Mouse (Mus musculus): Measurements from ENCODE around the gene Slc25a31. TPM values are rescaled to one million over a fixed set of nuclear protein-coding genes. Genes with fewer than 3 reads are reported as not detected.

Slc25a31 gene
- polyA plus RNA-seq, 1 experiment from 2014 or later: 0.25 TPM

GRCm38 (mm10) chr3:40685855-40686515, 22.7 kb upstream of the Slc25a31 start:
- Histone ChIP-seq H3K4me3 (no peak overlapping the region), H3K9me3 (no peaks in the 10 kb centered on the region), H3K36me3 (0 out of 2 replicates have a peak, but pooled peaks cover 3% of the 10 kb centered on the region), H3K27ac (no peak overlapping the region), H3K9ac (no peak overlapping the region), H3K4me2 (no peak overlapping the region), H3K27me3 (no peaks in the 10 kb centered on the region), H3K4me1 (peaks cover 13% of the 10 kb centered on the region)
- WGBS: 9% methylated on average over 3 of the region's 3 CpGs
- no peak for ATAC-seq (ENCODE audit: insufficient number of reproducible peaks, insufficient read depth, low FRiP score, low TSS enrichment, low read depth)

GRCm38 (mm10) chr3:40686836-40687235, 21.8 kb upstream of the Slc25a31 start:
- Histone ChIP-seq H3K27me3 (no peaks in the 10 kb centered on the region), H3K4me1 (peaks cover 13% of the 10 kb centered on the region), H3K4me2 (no peak overlapping the region), H3K9ac (no peak overlapping the region), H3K9me3 (no peaks in the 10 kb centered on the region), H3K36me3 (0 out of 2 replicates have a peak, but pooled peaks cover 3% of the 10 kb centered on the region), H3K27ac (no peak overlapping the region), H3K4me3 (no peak overlapping the region)
- 18% methylated on average over 9 of the region's 9 CpGs for WGBS
- no peak for ATAC-seq (ENCODE audit: insufficient number of reproducible peaks, insufficient read depth, low FRiP score, low TSS enrichment, low read depth)

- Histone ChIP-seq H3K27ac (no peak overlapping the region), H3K27me3 (no peaks in the 10 kb centered on the region), H3K9me3 (no peaks in the 10 kb centered on the region), H3K4me1 (peaks cover 13% of the 10 kb centered on the region), H3K4me3 (no peak overlapping the region), H3K9ac (no peak overlapping the region), H3K36me3 (0 out of 2 replicates have a peak, but pooled peaks cover 3% of the 10 kb centered on the region), H3K4me2 (no peak overlapping the region)
- ATAC-seq (ENCODE audit: insufficient number of reproducible peaks, insufficient read depth, low FRiP score, low TSS enrichment, low read depth): no peak
- 53% methylated on average over 3 of the region's 3 CpGs for WGBS
These were observed 21.1 kb upstream of the Slc25a31 start for GRCm38 (mm10) chr3:40687588-40687987.

GRCm38 (mm10) chr3:40691566-40691965, 17.1 kb upstream of the Slc25a31 start:
- Histone ChIP-seq H3K4me3 (no peak overlapping the region), H3K36me3 (peaks cover 10% of the 10 kb centered on the region; the same call in 1 of the 2 replicates), H3K4me2 (no peak overlapping the region), H3K4me1 (peaks cover 4% of the 10 kb centered on the region; the same call in 1 of the 2 replicates), H3K9ac (no peak overlapping the region), H3K27me3 (no peaks in the 10 kb centered on the region), H3K27ac (no peak overlapping the region), H3K9me3 (no peaks in the 10 kb centered on the region)
- WGBS: 85% methylated on average over 6 of the region's 6 CpGs
- ATAC-seq (ENCODE audit: insufficient number of reproducible peaks, insufficient read depth, low FRiP score, low TSS enrichment, low read depth): no peak

- H3K9me3 ChIP-seq: no peaks in the 10 kb centered on the region
- peaks cover 19% of the 10 kb centered on the region for H3K36me3 ChIP-seq
- no peak overlapping the region for H3K4me2 ChIP-seq
- no peaks in the 10 kb centered on the region for H3K27me3 ChIP-seq
- no peak overlapping the region for H3K4me3 ChIP-seq
- no peak overlapping the region for H3K27ac ChIP-seq
- 86% methylated on average over 10 of the region's 10 CpGs for WGBS
- no peaks in the 10 kb centered on the region for H3K4me1 ChIP-seq
- H3K9ac ChIP-seq: no peak overlapping the region
- no peak for ATAC-seq (ENCODE audit: insufficient number of reproducible peaks, insufficient read depth, low FRiP score, low TSS enrichment, low read depth)
These were observed 15.2 kb upstream of the Slc25a31 start for GRCm38 (mm10) chr3:40693435-40693834.

GRCm38 (mm10) chr3:40693960-40694359, 14.7 kb upstream of the Slc25a31 start:
- WGBS: 82% methylated on average over 7 of the region's 7 CpGs
- Histone ChIP-seq H3K4me1 (no peaks in the 10 kb centered on the region), H3K9ac (no peak overlapping the region), H3K27ac (no peak overlapping the region), H3K36me3 (peaks cover 24% of the 10 kb centered on the region), H3K4me3 (no peak overlapping the region), H3K4me2 (no peak overlapping the region), H3K27me3 (no peaks in the 10 kb centered on the region), H3K9me3 (no peaks in the 10 kb centered on the region)
- ATAC-seq (ENCODE audit: insufficient number of reproducible peaks, insufficient read depth, low FRiP score, low TSS enrichment, low read depth): no peak

- Histone ChIP-seq H3K4me1 (no peaks in the 10 kb centered on the region), H3K9ac (no peak overlapping the region), H3K27ac (no peak overlapping the region), H3K27me3 (no peaks in the 10 kb centered on the region), H3K9me3 (no peaks in the 10 kb centered on the region), H3K4me2 (no peak overlapping the region), H3K36me3 (peaks cover 26% of the 10 kb centered on the region), H3K4me3 (no peak overlapping the region)
- no peak for ATAC-seq (ENCODE audit: insufficient number of reproducible peaks, insufficient read depth, low FRiP score, low TSS enrichment, low read depth)
- WGBS: 42% methylated on average over 2 of the region's 2 CpGs
These were observed 14.2 kb upstream of the Slc25a31 start for GRCm38 (mm10) chr3:40694438-40694837.

- Histone ChIP-seq H3K27me3 (no peaks in the 10 kb centered on the region), H3K4me2 (no peak overlapping the region), H3K36me3 (peaks cover 34% of the 10 kb centered on the region), H3K4me1 (no peaks in the 10 kb centered on the region), H3K9ac (no peak overlapping the region), H3K4me3 (no peak overlapping the region), H3K9me3 (no peaks in the 10 kb centered on the region), H3K27ac (no peak overlapping the region)
- whole genome bisulfite sequencing: 100% methylated on average over 2 of the region's 2 CpGs
- no peak for ATAC-seq (ENCODE audit: insufficient number of reproducible peaks, insufficient read depth, low FRiP score, low TSS enrichment, low read depth)
These were observed 13.5 kb upstream of the Slc25a31 start for GRCm38 (mm10) chr3:40695162-40695561.

GRCm38 (mm10) chr3:40698834-40699233, 9.8 kb upstream of the Slc25a31 start:
- no peak overlapping the region for H3K27ac ChIP-seq

GRCm38 (mm10) chr3:40704816-40705430, 3.7 kb upstream of the Slc25a31 start:
- Histone ChIP-seq H3K27ac (no peak overlapping the region), H3K4me3 (no peak overlapping the region), H3K27me3 (no peaks in the 10 kb centered on the region), H3K4me1 (no peaks in the 10 kb centered on the region), H3K36me3 (0 out of 2 replicates have a peak, but pooled peaks cover 2% of the 10 kb centered on the region), H3K9me3 (peaks cover 5% of the 10 kb centered on the region; the same call in 1 of the 2 replicates), H3K4me2 (no peak overlapping the region), H3K9ac (no peak overlapping the region)
- WGBS: 84% methylated on average over 5 of the region's 5 CpGs
- ATAC-seq (ENCODE audit: insufficient number of reproducible peaks, insufficient read depth, low FRiP score, low TSS enrichment, low read depth): no peak

More at GRCm38 (mm10) chr3:40698834-40699233, 9.8 kb upstream of the Slc25a31 start:
- H3K4me2 ChIP-seq: no peak overlapping the region
- no peaks in the 10 kb centered on the region for H3K27me3 ChIP-seq
- H3K9me3 ChIP-seq: no peaks in the 10 kb centered on the region
- H3K9ac ChIP-seq: no peak overlapping the region
- H3K4me3 ChIP-seq: no peak overlapping the region
- H3K4me1 ChIP-seq: no peaks in the 10 kb centered on the region
- no peak for ATAC-seq (ENCODE audit: insufficient number of reproducible peaks, insufficient read depth, low FRiP score, low TSS enrichment, low read depth)
- H3K36me3 ChIP-seq: peaks cover 34% of the 10 kb centered on the region
- WGBS: 84% methylated on average over 3 of the region's 3 CpGs

GRCm38 (mm10) chr3:40716056-40716455, 7.4 kb downstream of the Slc25a31 start:
- ATAC-seq (ENCODE audit: insufficient number of reproducible peaks, insufficient read depth, low FRiP score, low TSS enrichment, low read depth): no peak
- H3K27me3 ChIP-seq: no peaks in the 10 kb centered on the region
- no peak overlapping the region for H3K27ac ChIP-seq
- no peaks in the 10 kb centered on the region for H3K36me3 ChIP-seq
- H3K9me3 ChIP-seq: no peaks in the 10 kb centered on the region
- WGBS: 59% methylated on average over 1 of the region's 1 CpGs
- no peak overlapping the region for H3K4me3 ChIP-seq
- H3K9ac ChIP-seq: no peak overlapping the region
- no peak overlapping the region for H3K4me2 ChIP-seq
- no peaks in the 10 kb centered on the region for H3K4me1 ChIP-seq

GRCm38 (mm10) chr3:40719022-40719421, 10.4 kb downstream of the Slc25a31 start:
- no peak overlapping the region for H3K4me2 ChIP-seq
- H3K9me3 ChIP-seq: no peaks in the 10 kb centered on the region
- H3K4me1 ChIP-seq: no peaks in the 10 kb centered on the region
- H3K9ac ChIP-seq: no peak overlapping the region
- no peaks in the 10 kb centered on the region for H3K27me3 ChIP-seq
- ATAC-seq (ENCODE audit: insufficient number of reproducible peaks, insufficient read depth, low FRiP score, low TSS enrichment, low read depth): no peak
- no peaks in the 10 kb centered on the region for H3K36me3 ChIP-seq
- no peak overlapping the region for H3K4me3 ChIP-seq
- 84% methylated on average over 3 of the region's 3 CpGs for WGBS
- no peak overlapping the region for H3K27ac ChIP-seq

All from embryonic facial prominence, embryonic 13.5 days (tissue).